Mouse (Mus musculus) embryonic facial prominence, embryonic 12.5 days (tissue): Measurements from ENCODE around the gene Taz. TPM values are rescaled to one million over a fixed set of nuclear protein-coding genes. Genes with fewer than 3 reads are reported as not detected.

ENCODE experiments used
- ATAC-seq: fragments of 200-750 bp; cut with Nextera tagmentation; 2 replicates; pipeline ENCODE4 v1.8.0; 2017; ENCODE audit not compliant: insufficient number of reproducible peaks, insufficient read depth, low FRiP score, low TSS enrichment
- H3K27ac ChIP-seq: fragments of 300-500 bp; sonication (generic); 2 replicates; pipeline ENCODE4 v1.5.1; 2016; ENCODE audit warnings: mild to moderate bottlenecking
- H3K27me3 ChIP-seq: fragments of 300-500 bp; sonication (generic); 2 replicates; pipeline ENCODE4 v1.6.1; 2016; ENCODE audit warnings: mild to moderate bottlenecking, moderate library complexity
- H3K36me3 ChIP-seq: fragments of 300-500 bp; sonication (generic); 2 replicates; pipeline ENCODE4 v1.6.1; 2016; ENCODE audit warnings: mild to moderate bottlenecking
- H3K4me1 ChIP-seq: fragments of 300-500 bp; sonication (generic); 2 replicates; pipeline ENCODE4 v1.6.1; 2016
- H3K4me2 ChIP-seq: fragments of 300-500 bp; sonication (generic); replicated peaks from 2 replicates; pipeline ENCODE4 v1.6.1; 2016; ENCODE audit warnings: mild to moderate bottlenecking, moderate library complexity
- H3K4me3 ChIP-seq: fragments of 300-500 bp; sonication (generic); 2 replicates; pipeline ENCODE4 v1.5.1; 2016; ENCODE audit warnings: mild to moderate bottlenecking
- H3K9ac ChIP-seq: fragments of 300-500 bp; sonication (generic); 2 replicates; pipeline ENCODE4 v1.6.1; 2016; ENCODE audit warnings: mild to moderate bottlenecking, moderate library complexity
- H3K9me3 ChIP-seq: fragments of 300-500 bp; sonication (generic); 2 replicates; pipeline ENCODE4 v1.6.1; 2016; ENCODE audit warnings: mild to moderate bottlenecking, moderate library complexity
- WGBS: fragments of 180-500 bp; shearing (Covaris S2); methylation state at CpG from one replicate; pipeline ENCODE4 v1.1.7; 2016; 5-methylcytosine and 5-hydroxymethylcytosine counted together
- polyA plus RNA-seq: library from polyadenylated mRNA; unstranded; fragments of >200 nt; fragmentation: Nextera tagmentation; extraction: Ambion mirVana; gene quantifications from 2 replicates; pipeline ENCODE4 v1.2.1, GENCODE M21; 2016

Gene Taz
- polyA plus RNA-seq, 1 experiment from 2014 or later, result 85.7 TPM

GRCm38 (mm10) chrX:74249615-74250014, 32.1 kb upstream of the Taz start, which contains the start of gene Flna:
Flna (minus strand) TSS chrX:74249820.
- Histone ChIP-seq H3K36me3 (no peaks in the 10 kb centered on the region), H3K9me3 (no peaks in the 10 kb centered on the region), H3K27me3 (no peaks in the 10 kb centered on the region), H3K9ac (peak within 1 kb of the TSS; percentile 52), H3K4me3 (peak within 1 kb of the TSS; percentile 39), H3K4me1 (no peaks in the 10 kb centered on the region), H3K27ac (peak within 1 kb of the TSS; percentile 82), H3K4me2 (peak within 1 kb of the TSS; percentile 53)
- no peak for ATAC-seq
- WGBS, result 20% methylated on average over 38 of the region's 38 CpGs

- 34% methylated on average over 37 of the region's 39 CpGs for WGBS
- H3K9ac ChIP-seq, result peak within 1 kb of the TSS; percentile 72
- H3K27me3 ChIP-seq, result no peaks in the 10 kb centered on the region
- H3K4me2 ChIP-seq, result peak within 1 kb of the TSS; percentile 59
- H3K4me3 ChIP-seq, result peak within 1 kb of the TSS; percentile 57
- no peaks in the 10 kb centered on the region for H3K9me3 ChIP-seq
- peak within 1 kb of the TSS; percentile 95 for H3K27ac ChIP-seq
- 0 out of 2 replicates have a peak, but pooled peaks cover 8% of the 10 kb centered on the region for H3K36me3 ChIP-seq
- no peaks in the 10 kb centered on the region for H3K4me1 ChIP-seq
- peak; percentile 97 for ATAC-seq
These were observed 27.4 kb upstream of the Taz start, which contains the start of gene Emd for GRCm38 (mm10) chrX:74254153-74254887. Emd (plus strand) TSS chrX:74254687.

- ATAC-seq, result peak; percentile 73
- peak overlapping the region; percentile 95 for H3K27ac ChIP-seq
- WGBS, result 26% methylated on average over 26 of the region's 31 CpGs
- peak overlapping the region; percentile 59 for H3K4me2 ChIP-seq
- H3K27me3 ChIP-seq, result no peaks in the 10 kb centered on the region
- H3K9me3 ChIP-seq, result no peaks in the 10 kb centered on the region
- no peaks in the 10 kb centered on the region for H3K4me1 ChIP-seq
- H3K36me3 ChIP-seq, result 0 out of 2 replicates have a peak, but pooled peaks cover 8% of the 10 kb centered on the region
- H3K4me3 ChIP-seq, result peak overlapping the region; percentile 57
- peak overlapping the region; percentile 72 for H3K9ac ChIP-seq
These were observed 26.7 kb upstream of the Taz start for GRCm38 (mm10) chrX:74254888-74255565.

- Histone ChIP-seq H3K4me3 (no peak overlapping the region), H3K9me3 (no peaks in the 10 kb centered on the region)
These were observed 24.0 kb upstream of the Taz start for GRCm38 (mm10) chrX:74257746-74258145.

GRCm38 (mm10) chrX:74269736-74270061, 12.0 kb upstream of the Taz start:
- Histone ChIP-seq H3K4me3 (peak overlapping the region; percentile 60), H3K9me3 (no peaks in the 10 kb centered on the region), H3K27me3 (no peaks in the 10 kb centered on the region), H3K4me2 (peak overlapping the region; percentile 44), H3K9ac (peak overlapping the region; percentile 33), H3K4me1 (no peaks in the 10 kb centered on the region), H3K36me3 (0 out of 2 replicates have a peak, but pooled peaks cover 4% of the 10 kb centered on the region), H3K27ac (peak overlapping the region; percentile 92)
- WGBS, result 23% methylated on average over 3 of the region's 3 CpGs
- ATAC-seq, result peak; percentile 13; the same call in 1 of the 2 replicates

More at GRCm38 (mm10) chrX:74257746-74258145, 24.0 kb upstream of the Taz start:
- no peak for ATAC-seq
- H3K27me3 ChIP-seq, result no peaks in the 10 kb centered on the region
- H3K9ac ChIP-seq, result no peak overlapping the region
- no peaks in the 10 kb centered on the region for H3K4me1 ChIP-seq
- WGBS, result 97% methylated on average over 3 of the region's 3 CpGs
- H3K36me3 ChIP-seq, result 0 out of 2 replicates have a peak, but pooled peaks cover 8% of the 10 kb centered on the region
- no peak overlapping the region for H3K27ac ChIP-seq
- no peak overlapping the region for H3K4me2 ChIP-seq

- H3K4me2 ChIP-seq, result peak within 1 kb of the TSS; percentile 54
- peak; percentile 96 for ATAC-seq
- 0 out of 2 replicates have a peak, but pooled peaks cover 4% of the 10 kb centered on the region for H3K36me3 ChIP-seq
- H3K4me3 ChIP-seq, result peak within 1 kb of the TSS; percentile 60
- no peaks in the 10 kb centered on the region for H3K9me3 ChIP-seq
- H3K9ac ChIP-seq, result peak within 1 kb of the TSS; percentile 70
- peak within 1 kb of the TSS; percentile 92 for H3K27ac ChIP-seq
- no peaks in the 10 kb centered on the region for H3K4me1 ChIP-seq
- WGBS, result 19% methylated on average over 42 of the region's 42 CpGs
- no peaks in the 10 kb centered on the region for H3K27me3 ChIP-seq
These were observed 11.4 kb upstream of the Taz start, which contains the start of gene Rpl10 for GRCm38 (mm10) chrX:74270062-74270901. Rpl10 (plus strand) TSS chrX:74270812.

GRCm38 (mm10) chrX:74270902-74271551, 10.7 kb upstream of the Taz start:
- Histone ChIP-seq H3K9me3 (no peaks in the 10 kb centered on the region), H3K9ac (peak overlapping the region; percentile 70), H3K4me1 (no peaks in the 10 kb centered on the region), H3K4me3 (peak overlapping the region; percentile 60), H3K27me3 (no peaks in the 10 kb centered on the region), H3K36me3 (0 out of 2 replicates have a peak, but pooled peaks cover 4% of the 10 kb centered on the region), H3K4me2 (peak overlapping the region; percentile 54), H3K27ac (peak overlapping the region; percentile 60)
- WGBS, result 14% methylated on average over 27 of the region's 27 CpGs
- no peak for ATAC-seq

- H3K4me2 ChIP-seq, result no peak overlapping the region
- 0 out of 2 replicates have a peak overlapping the region, but pooled peaks have one; percentile 1 for H3K27ac ChIP-seq
- no peak overlapping the region for H3K9ac ChIP-seq
- H3K4me1 ChIP-seq, result no peaks in the 10 kb centered on the region
- 25% methylated on average over 10 of the region's 10 CpGs for WGBS
- ATAC-seq, result no peak
- H3K27me3 ChIP-seq, result no peaks in the 10 kb centered on the region
- H3K9me3 ChIP-seq, result no peaks in the 10 kb centered on the region
- 0 out of 2 replicates have a peak, but pooled peaks cover 4% of the 10 kb centered on the region for H3K36me3 ChIP-seq
- H3K4me3 ChIP-seq, result no peak overlapping the region
These were observed 8.0 kb upstream of the Taz start for GRCm38 (mm10) chrX:74273422-74274322.

GRCm38 (mm10) chrX:74277916-74278315, 3.8 kb upstream of the Taz start:
- Histone ChIP-seq H3K4me2 (no peak overlapping the region), H3K4me1 (no peaks in the 10 kb centered on the region), H3K27ac (no peak overlapping the region), H3K36me3 (0 out of 2 replicates have a peak, but pooled peaks cover 4% of the 10 kb centered on the region), H3K27me3 (no peaks in the 10 kb centered on the region), H3K9ac (no peak overlapping the region), H3K9me3 (no peaks in the 10 kb centered on the region), H3K4me3 (no peak overlapping the region)
- ATAC-seq, result no peak
- WGBS, result 71% methylated on average over 8 of the region's 8 CpGs
